Mouse (Mus musculus) thymus, adult 2 months (tissue): ENCODE results near the gene Aqp3.
A peak's percentile ranks its signal among the peaks of the same experiment; 100 is the strongest.

Experiments used
- CTCF ChIP-seq: fragments of 200-500 bp; IDR thresholded peaks from 2 replicates; pipeline ENCODE4 v1.5.1; 2012; ENCODE audit warnings: mild to moderate bottlenecking, control low read depth, low read length, moderate library complexity, borderline replicate concordance; ENCODE audit not compliant: control insufficient read depth, poor library complexity, insufficient read depth; ENCODE audit errors: extremely low read depth
- POLR2A ChIP-seq: fragments of 200-500 bp; IDR thresholded peaks from 2 replicates; pipeline ENCODE4 v1.6.1; 2012; ENCODE audit warnings: mild to moderate bottlenecking, low read length, control low read depth, moderate library complexity; ENCODE audit not compliant: control insufficient read depth, poor library complexity, insufficient read depth; ENCODE audit errors: extremely low read depth

GRCm38 (mm10) chr4:41124180-41124951 lies 26.4 kb upstream of the Aqp3 start, which contains the start of gene Nol6:
- TF ChIP-seq POLR2A (peak; percentile 27; the same call in 1 of the 2 replicates), CTCF (peak; percentile 69; the same call in 1 of the 2 replicates)
